Mouse (Mus musculus): ENCODE results near the gene Spaca3. TPM values are rescaled to one million over a fixed set of nuclear protein-coding genes. Genes with fewer than 3 reads are reported as not detected.

Spaca3 gene
- polyA plus RNA-seq (2015; fragmentation: Nextera tagmentation; extraction: Ambion mirVana), result not detected in 2 replicates

DNA sequence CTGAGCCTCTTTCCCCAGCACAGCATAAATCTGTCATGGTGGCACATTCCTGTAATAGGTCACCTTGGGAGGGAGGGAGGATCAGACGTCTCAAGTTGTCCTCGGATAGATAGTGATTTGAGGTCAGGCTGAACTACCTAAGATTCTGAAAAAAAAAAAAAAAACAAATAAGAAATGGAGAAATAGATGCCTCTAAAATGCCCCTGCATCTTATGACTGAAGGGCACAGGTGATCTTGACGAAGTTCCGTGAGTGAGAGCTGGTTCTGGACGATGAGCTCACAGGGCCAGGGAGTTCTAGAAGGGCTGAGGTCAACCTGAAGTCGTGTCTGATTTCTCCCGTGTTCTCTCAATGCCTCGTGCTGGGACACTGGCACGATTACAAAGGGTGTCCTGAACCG lies at the start of gene Spaca3:
TSS of gene Spaca3 (plus strand) at position 301 of the 400 bp plus-strand sequence.
- 71% methylated on average over 10 of the region's 10 CpGs for WGBS
- Histone ChIP-seq H3K9me3 (replicated peaks; ENCODE audit: control insufficient read depth, low read length, poor library complexity, severe bottlenecking) (no peaks in the 10 kb centered on the region), H3K27me3 (ENCODE audit: control insufficient read depth, insufficient read depth, low read depth, low read length) (no peaks in the 10 kb centered on the region), H3K36me3 (ENCODE audit: control insufficient read depth, insufficient read depth, low read length) (no peaks in the 10 kb centered on the region), H3K9ac (ENCODE audit: low read depth, low read length) (no peak within 1 kb of the TSS), H3K4me1 (ENCODE audit: control insufficient read depth, insufficient read depth, low read length) (peaks cover 6% of the 10 kb centered on the region), H3K4me2 (ENCODE audit: low read length) (no peak within 1 kb of the TSS), H3K4me3 (ENCODE audit: low read depth, low read length) (no peak within 1 kb of the TSS), H3K27ac (ENCODE audit: low read length) (no peak within 1 kb of the TSS)
- no peak for ATAC-seq

GRCm38 (mm10) chr11:80808551-80809070 lies 49.6 kb upstream of the Spaca3 start:
- H3K4me1 ChIP-seq (ENCODE audit: control insufficient read depth, insufficient read depth, low read length), result peaks cover 14% of the 10 kb centered on the region
- no peak overlapping the region for H3K27ac ChIP-seq (ENCODE audit: low read length)
- 79% methylated on average over 6 of the region's 6 CpGs for WGBS
- ATAC-seq, result no peak
- H3K4me2 ChIP-seq (ENCODE audit: low read length), result no peak overlapping the region
- no peaks in the 10 kb centered on the region for H3K36me3 ChIP-seq (ENCODE audit: control insufficient read depth, insufficient read depth, low read length)
- H3K9me3 ChIP-seq (replicated peaks; ENCODE audit: control insufficient read depth, low read length, poor library complexity, severe bottlenecking), result no peaks in the 10 kb centered on the region
- no peaks in the 10 kb centered on the region for H3K27me3 ChIP-seq (ENCODE audit: control insufficient read depth, insufficient read depth, low read depth, low read length)
- H3K4me3 ChIP-seq (ENCODE audit: low read depth, low read length), result no peak overlapping the region
- H3K9ac ChIP-seq (ENCODE audit: low read depth, low read length), result no peak overlapping the region

GRCm38 (mm10) chr11:80809666-80809992 lies 48.5 kb upstream of the Spaca3 start:
- H3K36me3 ChIP-seq (ENCODE audit: control insufficient read depth, insufficient read depth, low read length), result no peaks in the 10 kb centered on the region
- no peaks in the 10 kb centered on the region for H3K9me3 ChIP-seq (replicated peaks; ENCODE audit: control insufficient read depth, low read length, poor library complexity, severe bottlenecking)
- peak; percentile 45; the same call in 1 of the 2 replicates for ATAC-seq
- 45% methylated on average over 5 of the region's 6 CpGs for WGBS
- peak overlapping the region; percentile 55; the same call in 1 of the 2 replicates for H3K4me3 ChIP-seq (ENCODE audit: low read depth, low read length)
- H3K27ac ChIP-seq (ENCODE audit: low read length), result no peak overlapping the region
- H3K4me1 ChIP-seq (ENCODE audit: control insufficient read depth, insufficient read depth, low read length), result peaks cover 14% of the 10 kb centered on the region
- no peaks in the 10 kb centered on the region for H3K27me3 ChIP-seq (ENCODE audit: control insufficient read depth, insufficient read depth, low read depth, low read length)
- H3K4me2 ChIP-seq (ENCODE audit: low read length), result peak overlapping the region; percentile 95
- peak overlapping the region; percentile 72; the same call in 1 of the 2 replicates for H3K9ac ChIP-seq (ENCODE audit: low read depth, low read length)

DNA sequence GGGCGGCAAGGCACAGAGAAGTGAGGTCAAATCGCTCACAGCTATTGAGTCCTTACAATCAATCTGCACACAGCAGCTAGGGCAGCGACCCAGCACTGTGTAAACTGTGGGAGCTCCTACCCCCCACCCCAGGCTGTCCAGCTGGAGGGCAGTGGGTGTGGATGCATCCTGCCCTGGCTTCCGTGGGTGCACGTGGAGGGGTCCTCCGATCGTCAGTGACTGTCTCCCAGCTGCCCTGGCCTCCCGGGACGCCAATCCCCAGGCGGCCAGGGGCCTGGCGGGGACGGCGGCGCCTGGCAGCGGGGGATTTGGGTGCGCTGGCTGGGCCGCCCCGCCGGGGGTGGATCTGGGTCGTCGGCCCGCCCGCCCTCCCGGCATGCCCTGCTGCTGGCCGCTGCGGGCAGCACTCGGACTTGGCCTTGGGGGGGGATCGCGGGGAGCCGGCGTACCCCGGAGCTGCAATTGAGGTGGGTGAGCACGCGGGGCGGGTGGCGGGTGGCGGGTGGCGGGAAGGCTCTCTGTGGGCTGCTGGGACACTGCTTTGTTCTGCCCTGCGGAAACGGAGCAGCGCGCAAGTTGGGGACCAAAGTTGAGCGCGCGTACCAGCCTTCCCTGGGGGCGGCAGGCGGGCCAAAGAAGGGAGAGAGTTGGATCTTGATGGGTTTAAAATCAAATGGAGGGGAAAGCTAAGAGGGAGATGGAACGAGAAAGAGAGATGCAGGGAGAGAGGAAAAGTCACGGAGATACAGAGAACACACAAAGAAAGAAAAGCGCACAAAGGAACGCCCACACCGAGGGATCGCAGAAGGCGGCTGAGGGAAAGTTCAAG lies 48.0 kb upstream of the Spaca3 start, which contains the start of gene Tmem98:
TSS of gene Tmem98 (plus strand) at position 183 of the 829 bp plus-strand sequence.
- peak within 1 kb of the TSS; percentile 55 for H3K4me3 ChIP-seq (ENCODE audit: low read depth, low read length)
- peaks cover 14% of the 10 kb centered on the region for H3K4me1 ChIP-seq (ENCODE audit: control insufficient read depth, insufficient read depth, low read length)
- H3K4me2 ChIP-seq (ENCODE audit: low read length), result peak within 1 kb of the TSS; percentile 95
- under 1% methylated on average over 45 of the region's 54 CpGs for WGBS
- peak within 1 kb of the TSS; percentile 72 for H3K9ac ChIP-seq (ENCODE audit: low read depth, low read length)
- no peaks in the 10 kb centered on the region for H3K9me3 ChIP-seq (replicated peaks; ENCODE audit: control insufficient read depth, low read length, poor library complexity, severe bottlenecking)
- H3K27ac ChIP-seq (ENCODE audit: low read length), result no peak within 1 kb of the TSS
- H3K27me3 ChIP-seq (ENCODE audit: control insufficient read depth, insufficient read depth, low read depth, low read length), result no peaks in the 10 kb centered on the region
- ATAC-seq, result peak; percentile 72
- H3K36me3 ChIP-seq (ENCODE audit: control insufficient read depth, insufficient read depth, low read length), result no peaks in the 10 kb centered on the region

GRCm38 (mm10) chr11:80811156-80811555 lies 47.0 kb upstream of the Spaca3 start:
- Histone ChIP-seq H3K9ac (ENCODE audit: low read depth, low read length) (0 out of 2 replicates have a peak overlapping the region, but pooled peaks have one; percentile 72), H3K36me3 (ENCODE audit: control insufficient read depth, insufficient read depth, low read length) (no peaks in the 10 kb centered on the region), H3K4me3 (ENCODE audit: low read depth, low read length) (peak overlapping the region; percentile 55), H3K9me3 (replicated peaks; ENCODE audit: control insufficient read depth, low read length, poor library complexity, severe bottlenecking) (no peaks in the 10 kb centered on the region), H3K27ac (ENCODE audit: low read length) (no peak overlapping the region), H3K27me3 (ENCODE audit: control insufficient read depth, insufficient read depth, low read depth, low read length) (no peaks in the 10 kb centered on the region), H3K4me2 (ENCODE audit: low read length) (peak overlapping the region; percentile 95), H3K4me1 (ENCODE audit: control insufficient read depth, insufficient read depth, low read length) (peaks cover 14% of the 10 kb centered on the region)
- no peak for ATAC-seq
- 25% methylated on average over 5 of the region's 5 CpGs for WGBS

DNA sequence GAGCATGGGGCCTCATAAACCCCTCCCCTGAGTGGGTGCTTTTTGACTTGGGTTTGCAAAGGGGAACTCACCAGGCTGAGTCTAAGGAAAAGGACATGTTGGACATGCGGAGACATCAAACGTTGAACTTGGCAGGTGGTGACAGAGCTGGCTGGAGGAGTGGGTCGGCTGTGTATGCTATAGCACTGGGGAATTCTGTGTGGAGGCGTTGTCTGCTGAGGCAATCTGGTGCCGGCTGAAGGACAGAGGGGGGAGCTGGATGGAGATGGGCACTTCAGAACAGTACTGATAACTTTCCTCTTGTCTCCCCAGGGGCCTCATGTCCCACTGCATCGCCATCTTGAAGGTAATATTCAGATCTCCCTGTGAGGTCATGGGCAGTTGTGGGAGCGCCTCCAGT lies 42.8 kb upstream of the Spaca3 start:
- no peak overlapping the region for H3K27ac ChIP-seq (ENCODE audit: low read length)
- no peak for ATAC-seq

DNA sequence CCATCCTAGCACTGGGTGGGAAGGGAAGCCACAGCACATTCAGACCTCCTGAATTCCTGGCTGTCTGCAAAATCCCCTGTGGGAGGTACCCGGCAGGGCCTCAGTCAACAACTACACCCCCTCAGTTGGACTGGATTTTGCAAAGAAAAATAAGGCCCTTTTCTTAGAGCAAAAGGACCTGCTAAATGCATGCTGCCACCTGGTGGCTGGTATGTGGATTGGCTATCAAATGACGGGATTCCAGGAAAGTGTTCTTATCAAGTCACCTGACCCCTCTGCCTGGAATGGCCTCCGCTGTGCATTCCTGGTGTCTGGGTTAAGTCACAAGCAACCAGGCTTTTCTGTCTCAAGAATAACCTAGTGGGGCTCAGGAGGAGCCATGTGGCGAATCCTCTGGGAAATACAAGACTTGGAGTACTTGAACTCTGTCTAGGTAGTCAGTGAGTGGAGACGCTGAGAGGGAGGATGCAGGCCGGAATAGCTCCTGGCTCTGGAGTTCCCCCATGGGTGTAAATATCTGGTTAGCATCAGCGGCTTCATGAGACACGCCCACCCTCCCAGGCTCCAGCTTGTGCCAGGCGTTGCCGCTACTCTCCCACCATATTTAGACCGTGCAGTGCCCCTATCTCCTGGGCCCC lies 40.0 kb upstream of the Spaca3 start:
- H3K27me3 ChIP-seq (ENCODE audit: control insufficient read depth, insufficient read depth, low read depth, low read length), result no peaks in the 10 kb centered on the region
- H3K9ac ChIP-seq (ENCODE audit: low read depth, low read length), result no peak overlapping the region
- H3K4me3 ChIP-seq (ENCODE audit: low read depth, low read length), result no peak overlapping the region
- no peaks in the 10 kb centered on the region for H3K9me3 ChIP-seq (replicated peaks; ENCODE audit: control insufficient read depth, low read length, poor library complexity, severe bottlenecking)
- no peaks in the 10 kb centered on the region for H3K36me3 ChIP-seq (ENCODE audit: control insufficient read depth, insufficient read depth, low read length)
- H3K4me2 ChIP-seq (ENCODE audit: low read length), result no peak overlapping the region
- no peaks in the 10 kb centered on the region for H3K4me1 ChIP-seq (ENCODE audit: control insufficient read depth, insufficient read depth, low read length)
- peak; percentile 71 for ATAC-seq
- WGBS, result 45% methylated on average over 11 of the region's 11 CpGs
- H3K27ac ChIP-seq (ENCODE audit: low read length), result no peak overlapping the region

More for the DNA sequence above, 42.8 kb upstream of the Spaca3 start:
- H3K27me3 ChIP-seq (ENCODE audit: control insufficient read depth, insufficient read depth, low read depth, low read length), result no peaks in the 10 kb centered on the region
- H3K4me1 ChIP-seq (ENCODE audit: control insufficient read depth, insufficient read depth, low read length), result peaks cover 10% of the 10 kb centered on the region
- no peak overlapping the region for H3K4me2 ChIP-seq (ENCODE audit: low read length)
- H3K9ac ChIP-seq (ENCODE audit: low read depth, low read length), result no peak overlapping the region
- WGBS, result 87% methylated on average over 7 of the region's 7 CpGs
- H3K36me3 ChIP-seq (ENCODE audit: control insufficient read depth, insufficient read depth, low read length), result no peaks in the 10 kb centered on the region
- no peak overlapping the region for H3K4me3 ChIP-seq (ENCODE audit: low read depth, low read length)
- no peaks in the 10 kb centered on the region for H3K9me3 ChIP-seq (replicated peaks; ENCODE audit: control insufficient read depth, low read length, poor library complexity, severe bottlenecking)

DNA sequence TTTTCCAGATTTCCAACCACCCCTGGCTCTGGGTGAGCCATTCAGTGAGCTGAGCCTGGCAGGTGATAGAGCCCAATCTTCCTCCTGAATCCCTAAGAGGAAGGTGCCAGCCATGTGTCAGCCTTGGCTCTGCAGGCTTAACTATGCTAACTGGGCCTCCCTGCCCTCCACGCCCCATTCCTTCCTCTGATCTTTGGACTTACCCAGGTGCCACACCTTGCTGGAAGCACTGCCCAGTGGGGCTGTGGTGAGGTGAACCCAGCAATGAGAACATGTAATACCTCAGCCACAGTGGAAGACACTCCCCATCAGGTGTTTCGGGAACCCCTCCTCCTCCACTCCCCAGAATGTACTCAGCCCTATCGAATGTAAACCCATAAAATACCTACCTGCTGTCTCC lies 38.1 kb upstream of the Spaca3 start:
- Histone ChIP-seq H3K4me2 (ENCODE audit: low read length) (no peak overlapping the region), H3K27me3 (ENCODE audit: control insufficient read depth, insufficient read depth, low read depth, low read length) (no peaks in the 10 kb centered on the region), H3K4me1 (ENCODE audit: control insufficient read depth, insufficient read depth, low read length) (no peaks in the 10 kb centered on the region), H3K36me3 (ENCODE audit: control insufficient read depth, insufficient read depth, low read length) (no peaks in the 10 kb centered on the region), H3K27ac (ENCODE audit: low read length) (no peak overlapping the region), H3K9ac (ENCODE audit: low read depth, low read length) (no peak overlapping the region), H3K9me3 (replicated peaks; ENCODE audit: control insufficient read depth, low read length, poor library complexity, severe bottlenecking) (no peaks in the 10 kb centered on the region), H3K4me3 (ENCODE audit: low read depth, low read length) (no peak overlapping the region)
- WGBS, result 97% methylated on average over 3 of the region's 3 CpGs
- ATAC-seq, result no peak

GRCm38 (mm10) chr11:80821296-80821695 lies 36.9 kb upstream of the Spaca3 start:
- no peaks in the 10 kb centered on the region for H3K4me1 ChIP-seq (ENCODE audit: control insufficient read depth, insufficient read depth, low read length)
- ATAC-seq, result peak; percentile 82; the same call in 1 of the 2 replicates
- no peaks in the 10 kb centered on the region for H3K36me3 ChIP-seq (ENCODE audit: control insufficient read depth, insufficient read depth, low read length)
- no peaks in the 10 kb centered on the region for H3K27me3 ChIP-seq (ENCODE audit: control insufficient read depth, insufficient read depth, low read depth, low read length)
- H3K27ac ChIP-seq (ENCODE audit: low read length), result no peak overlapping the region
- no peaks in the 10 kb centered on the region for H3K9me3 ChIP-seq (replicated peaks; ENCODE audit: control insufficient read depth, low read length, poor library complexity, severe bottlenecking)
- no peak overlapping the region for H3K4me3 ChIP-seq (ENCODE audit: low read depth, low read length)
- WGBS, result 45% methylated on average over 14 of the region's 14 CpGs
- no peak overlapping the region for H3K9ac ChIP-seq (ENCODE audit: low read depth, low read length)
- peak overlapping the region; percentile 17; the same call in 1 of the 2 replicates for H3K4me2 ChIP-seq (ENCODE audit: low read length)
